Mouse (Mus musculus) cerebellum, adult 9-10 months (tissue): ENCODE results near the gene Farp1.
"Not testable (repeated sequence)": the region's sequence is repeated elsewhere in the genome, so short reads cannot be mapped to it uniquely, and the experiment has no call there.

Source experiments
- DNase-seq: peaks from one replicate; pipeline ENCODE4 v3.0.0; 2022

Farp1 gene

DNA sequence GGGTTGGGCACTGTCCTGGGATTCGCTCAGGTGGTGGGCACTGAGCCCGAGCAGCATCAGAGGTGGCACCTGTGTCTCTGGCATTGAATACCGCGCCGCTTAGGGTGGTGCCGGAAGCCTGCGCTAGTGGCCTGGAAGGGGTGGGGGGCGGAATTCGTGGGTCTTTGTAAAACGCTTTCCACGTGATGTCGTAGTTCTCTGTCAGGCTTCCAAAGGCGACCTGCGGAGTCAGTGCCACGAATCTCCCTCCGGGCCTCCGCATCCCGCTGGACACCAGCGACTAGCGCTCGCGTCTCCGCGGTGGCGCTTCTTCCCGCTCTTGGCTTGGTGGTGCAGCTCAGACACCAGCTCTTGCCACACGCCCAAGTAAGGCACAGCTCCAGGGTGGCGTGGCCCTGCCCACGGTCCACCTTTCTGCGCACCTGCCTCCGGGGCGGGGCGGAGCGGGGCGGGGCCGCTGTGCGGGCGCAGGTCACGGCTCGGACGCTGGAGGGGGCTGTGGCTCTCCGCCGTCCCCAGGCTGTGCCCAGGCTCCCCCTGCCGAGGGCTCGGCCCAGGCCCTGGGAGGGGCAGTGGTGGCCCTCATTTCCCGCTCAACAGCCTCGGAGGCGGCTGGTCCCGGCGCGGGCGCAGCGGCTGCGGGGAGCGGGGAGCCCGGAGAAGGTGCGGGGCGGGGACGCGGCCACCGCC is at the start of gene Farp1:
TSS of gene Farp1 (plus strand) at position 228 of the 690 bp plus-strand sequence.
- peak; percentile 93 for DNase-seq

DNA sequence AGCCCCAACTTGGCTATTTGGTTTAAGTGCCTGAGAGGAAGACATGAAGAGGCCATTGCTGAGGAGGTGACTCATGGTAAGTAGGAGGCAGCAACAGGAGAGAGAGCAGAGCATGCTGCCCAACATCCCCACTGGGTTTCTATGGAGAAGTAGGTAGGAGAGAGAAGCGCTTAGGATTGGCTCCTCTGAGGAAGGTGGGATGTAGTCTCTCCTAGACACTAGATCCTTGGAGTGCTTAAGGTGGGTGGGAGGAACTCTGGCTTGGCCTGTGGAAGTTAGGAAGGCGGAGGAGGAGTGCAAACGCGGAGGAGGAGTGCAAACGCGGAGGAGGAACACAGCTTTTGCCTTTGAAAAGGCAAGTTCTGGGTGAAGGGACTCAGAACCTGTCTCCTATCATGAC is 45.9 kb upstream of the Farp1 start:
- DNase-seq, result no peak

DNA sequence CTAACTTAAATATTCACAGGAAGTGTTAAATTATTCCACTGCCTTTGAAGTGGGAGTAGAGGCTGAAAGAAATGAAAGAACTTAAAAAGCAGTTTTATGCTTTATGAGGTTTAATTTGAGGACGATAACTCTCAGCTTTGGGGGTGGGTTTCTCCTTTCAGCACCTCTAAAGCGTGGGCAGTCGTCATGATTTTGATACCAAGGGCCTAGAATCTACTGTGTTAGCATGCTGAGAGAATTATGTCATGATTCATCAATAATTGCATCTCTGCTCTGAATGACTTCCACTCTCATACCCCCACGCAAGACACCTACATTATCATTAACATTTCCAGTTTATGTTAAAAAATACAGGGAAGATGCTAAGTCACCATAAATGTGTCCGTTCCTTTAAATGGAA is 37.3 kb upstream of the Farp1 start:
- no peak for DNase-seq

DNA sequence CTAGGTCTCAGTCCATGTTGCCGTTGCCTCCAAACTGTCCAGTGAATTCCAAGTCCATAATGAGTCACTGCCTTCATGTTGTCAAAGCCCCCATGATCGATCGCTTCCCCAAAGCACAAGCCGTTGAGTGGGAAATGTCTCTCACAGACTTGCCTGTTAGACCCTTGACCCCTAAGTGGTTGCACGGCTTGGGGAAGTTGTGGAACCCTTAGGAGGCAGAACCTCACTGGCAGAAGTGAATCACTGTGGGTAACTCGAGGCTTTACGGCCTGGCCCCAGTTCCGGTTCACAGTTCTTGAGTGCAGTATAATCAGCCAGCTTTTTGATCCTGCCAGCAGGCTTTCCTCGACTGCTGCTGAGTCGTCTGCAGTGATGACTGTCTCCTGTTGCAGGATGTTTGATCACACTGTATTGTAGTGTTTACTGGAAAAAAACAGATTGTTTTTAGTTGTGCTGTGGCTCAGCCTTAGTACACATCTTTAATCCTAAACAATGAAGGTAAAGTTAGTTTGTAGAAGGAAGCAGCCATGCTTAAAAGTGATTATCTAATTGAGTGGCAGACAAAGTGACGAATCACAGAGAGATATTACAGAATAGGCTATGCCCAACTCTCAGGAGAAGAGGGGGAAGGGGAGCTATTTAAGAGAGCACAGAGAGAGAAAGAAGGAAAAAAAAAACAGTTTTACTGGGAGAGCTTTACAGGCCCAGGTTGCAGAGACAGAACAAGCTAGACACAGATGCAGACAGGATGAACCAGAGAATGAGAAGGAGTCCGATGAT is 34.2 kb upstream of the Farp1 start:
- DNase-seq, result no peak

DNA sequence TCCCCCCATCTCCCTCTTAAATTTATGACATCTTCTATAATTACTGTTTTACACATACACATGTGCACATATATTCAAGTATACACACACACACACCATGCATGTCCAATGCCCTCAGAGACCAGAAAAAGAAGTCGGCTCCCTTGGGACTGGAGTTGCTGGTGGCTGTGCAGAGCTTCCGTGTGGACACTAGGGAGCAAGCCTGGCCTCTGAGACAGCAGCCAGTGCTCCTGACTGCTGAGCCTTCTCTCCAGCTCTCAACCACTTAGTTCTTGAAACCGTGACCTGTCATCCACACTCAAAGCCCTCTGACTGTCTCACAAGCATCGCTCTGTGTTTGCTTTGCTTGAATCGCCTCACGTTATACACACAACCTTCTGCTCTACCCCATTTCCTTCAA is 29.4 kb upstream of the Farp1 start:
- DNase-seq, result peak; percentile 27

DNA sequence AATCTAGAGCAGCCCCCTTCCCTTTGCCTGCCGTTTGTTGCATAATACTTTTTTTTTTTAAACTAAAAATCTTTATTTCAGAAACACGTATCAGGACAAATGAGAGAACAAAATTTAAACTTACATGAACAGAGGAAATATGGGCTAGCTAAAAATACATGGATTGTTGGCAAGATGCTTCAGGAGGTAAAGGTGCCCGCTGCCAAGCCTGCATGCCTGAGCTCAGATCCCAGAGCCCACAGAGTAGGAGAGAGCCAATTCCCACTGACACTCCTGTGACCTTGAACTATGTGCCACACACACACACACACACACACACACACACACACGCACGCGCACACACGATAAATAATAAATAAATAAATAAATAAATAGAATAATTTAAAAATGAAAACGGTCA is 29.0 kb upstream of the Farp1 start:
- DNase-seq, result peak; percentile 55

DNA sequence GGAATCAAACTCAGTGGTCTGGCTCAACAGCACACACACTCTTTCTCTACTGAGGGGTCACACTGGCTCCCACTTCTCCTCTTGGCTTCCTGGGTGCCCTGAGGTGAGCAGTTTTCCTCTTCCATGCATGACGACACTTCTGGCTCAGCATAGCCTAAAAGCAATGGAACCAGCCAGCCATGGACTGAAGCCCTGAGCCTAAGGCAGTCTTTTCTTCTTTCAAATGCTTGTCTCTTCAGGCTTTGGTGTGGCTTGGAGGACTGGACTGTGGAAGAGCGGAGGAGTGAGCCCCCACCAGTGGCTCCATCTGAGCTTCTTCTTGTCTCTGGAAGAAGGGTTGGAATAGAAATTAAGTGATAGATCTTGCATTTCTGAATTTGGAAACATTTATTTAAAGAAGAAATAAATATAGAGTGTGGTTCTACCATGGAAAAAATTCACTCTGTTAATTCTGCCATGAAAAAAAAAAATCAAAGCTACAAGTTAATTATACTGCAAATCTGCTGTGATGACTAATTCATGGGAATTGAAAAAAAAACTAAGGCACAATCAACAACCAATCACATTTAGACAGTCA is 19.8 kb upstream of the Farp1 start:
- DNase-seq, result no peak

DNA sequence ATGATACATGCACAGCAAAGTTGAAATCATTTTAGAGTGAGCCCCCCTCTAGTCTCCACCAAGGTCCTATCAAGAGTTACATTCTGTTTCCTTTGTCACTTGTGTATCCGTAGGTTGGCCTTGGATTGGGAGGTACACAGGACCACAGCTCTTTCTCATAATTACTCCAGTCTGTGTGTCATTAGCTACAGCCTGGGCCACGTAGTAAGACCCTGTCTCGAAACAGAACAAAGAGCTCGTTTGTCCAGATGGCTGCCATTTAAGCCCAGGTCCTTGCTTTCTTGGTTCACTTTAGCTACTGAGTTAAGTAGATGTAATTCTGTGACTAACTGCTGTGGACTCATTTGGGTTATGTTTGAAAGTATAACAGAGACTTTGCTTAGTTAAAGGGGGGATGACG is 12.6 kb upstream of the Farp1 start:
- DNase-seq, result no peak

DNA sequence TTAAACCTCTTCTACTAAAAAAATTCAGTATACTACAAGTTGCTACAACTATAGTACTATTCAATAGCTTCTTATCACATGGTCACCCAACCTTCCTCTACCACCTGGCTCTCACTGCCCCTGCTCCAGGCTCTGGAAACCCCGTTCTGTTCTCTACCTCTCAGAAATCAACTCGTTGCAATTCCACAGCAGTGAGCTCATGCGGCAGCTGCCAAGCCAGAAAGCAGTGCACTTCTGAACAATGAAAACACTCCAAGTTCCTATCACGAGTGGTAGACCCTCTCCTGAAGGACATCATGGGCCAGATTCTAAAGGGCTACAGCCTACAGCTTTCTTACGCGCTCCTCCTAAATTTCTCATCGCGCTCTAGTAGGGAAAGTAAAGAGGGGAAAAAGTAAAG is 9.6 kb upstream of the Farp1 start:
- DNase-seq, result no peak

DNA sequence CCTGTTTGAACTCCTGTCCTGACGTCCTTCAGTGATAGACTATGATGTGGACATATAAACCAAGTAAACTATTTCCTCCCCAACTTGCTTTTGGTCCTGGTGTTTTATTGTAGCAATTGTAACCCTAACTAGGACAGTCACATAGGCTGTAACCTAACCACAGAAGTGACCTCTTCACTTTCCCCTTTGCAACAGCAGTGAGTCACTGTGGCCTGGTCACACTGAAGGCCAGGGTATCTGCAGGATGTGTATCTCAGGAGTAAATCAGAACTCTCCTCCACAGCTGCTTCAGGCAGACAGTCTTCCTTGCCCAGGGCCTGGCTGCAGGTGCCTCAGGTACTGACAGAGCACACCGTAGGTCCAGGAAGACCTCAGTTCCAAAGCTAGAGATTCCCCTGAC is 3.6 kb upstream of the Farp1 start:
- DNase-seq, result no peak

DNA sequence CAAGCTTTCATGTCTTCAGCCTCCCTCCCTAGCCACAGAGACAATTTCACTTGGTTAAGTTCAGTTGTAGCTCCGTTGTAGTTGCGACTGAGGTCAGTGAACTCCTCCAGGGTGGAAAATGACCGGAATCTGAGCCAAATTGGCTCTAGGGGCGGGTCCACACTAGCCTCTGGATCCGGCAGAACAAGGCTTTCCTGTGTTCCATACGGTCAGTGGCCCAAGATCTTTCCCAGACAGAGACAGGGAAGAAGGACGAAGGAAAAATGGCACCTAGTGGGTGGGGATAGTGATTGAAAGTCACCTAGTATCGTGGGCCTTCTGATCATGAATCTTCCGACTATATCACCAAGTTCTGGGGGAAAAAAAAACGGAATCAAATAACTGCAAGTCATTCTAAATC is 475 bp upstream of the Farp1 start:
- DNase-seq, result no peak

DNA sequence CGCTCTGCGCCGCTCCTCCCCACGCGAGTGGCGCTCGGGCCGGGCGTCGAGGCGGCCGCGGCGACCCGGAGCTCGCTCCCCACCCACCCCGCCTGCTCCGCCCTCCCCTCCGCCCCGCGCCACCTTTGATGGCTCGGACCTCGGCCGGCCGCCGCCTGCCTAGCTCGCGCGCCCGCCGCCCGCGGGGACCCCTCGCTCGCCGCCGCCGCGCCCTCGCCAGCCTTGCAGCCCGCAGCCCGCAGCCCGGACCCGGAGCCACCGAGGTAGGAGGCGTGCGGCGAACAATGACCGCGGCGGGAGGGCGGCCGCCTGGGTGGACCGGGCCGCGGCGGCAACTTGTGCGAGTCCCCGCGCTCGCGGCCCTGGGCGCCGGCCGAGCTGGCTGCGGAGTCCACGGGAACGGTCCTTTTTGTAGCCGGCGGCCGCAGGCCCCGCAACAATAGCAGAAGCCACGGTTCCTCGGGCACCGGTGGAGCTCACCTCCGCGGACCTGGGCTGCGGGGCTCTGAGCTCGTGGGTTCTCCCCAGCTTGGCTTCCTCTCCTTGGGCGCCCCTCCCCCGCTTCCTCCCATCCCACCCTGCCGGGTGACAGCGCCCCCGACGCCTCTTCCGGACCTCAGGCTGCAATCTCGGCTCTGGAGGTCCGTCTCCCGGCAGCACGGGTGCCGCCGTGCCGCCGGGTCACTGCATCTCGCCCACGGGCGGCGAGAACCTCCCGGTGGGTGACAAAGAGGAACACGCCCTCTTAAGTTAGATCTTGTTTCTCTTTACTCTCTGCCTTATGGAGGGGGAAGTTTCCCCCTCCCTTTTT is 868 bp downstream of the Farp1 start:
- DNase-seq, result peak; percentile 54

DNA sequence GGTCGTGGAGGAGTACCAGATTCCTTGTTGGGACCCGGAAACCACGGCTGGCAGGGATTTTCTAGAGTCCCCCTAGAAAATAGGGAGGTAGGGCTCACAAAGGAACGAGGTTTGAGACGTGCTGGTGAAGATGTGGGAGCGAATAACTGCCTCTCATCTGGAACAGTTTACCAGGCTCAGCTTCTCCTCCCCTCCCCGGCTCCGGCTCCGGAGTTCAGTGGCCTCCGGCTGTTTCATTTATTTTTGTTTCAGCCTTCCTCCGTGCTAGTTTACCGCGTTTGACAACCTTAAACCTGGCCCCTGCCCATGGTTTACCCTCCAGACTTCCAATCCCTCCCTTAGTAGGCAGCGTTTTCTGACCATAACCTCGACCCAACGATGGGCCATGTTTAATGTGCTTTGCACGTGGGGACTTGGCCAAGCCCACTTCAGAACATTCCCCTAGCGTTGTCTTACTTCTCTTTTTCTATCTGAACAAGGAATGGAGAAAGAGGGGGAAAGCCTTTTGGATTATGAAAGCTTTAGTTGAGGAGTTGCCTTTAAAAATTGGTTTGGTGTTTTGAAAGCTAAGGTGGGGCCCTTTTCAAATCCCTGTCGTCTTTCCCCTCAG is 1.7 kb downstream of the Farp1 start:
- DNase-seq, result no peak

DNA sequence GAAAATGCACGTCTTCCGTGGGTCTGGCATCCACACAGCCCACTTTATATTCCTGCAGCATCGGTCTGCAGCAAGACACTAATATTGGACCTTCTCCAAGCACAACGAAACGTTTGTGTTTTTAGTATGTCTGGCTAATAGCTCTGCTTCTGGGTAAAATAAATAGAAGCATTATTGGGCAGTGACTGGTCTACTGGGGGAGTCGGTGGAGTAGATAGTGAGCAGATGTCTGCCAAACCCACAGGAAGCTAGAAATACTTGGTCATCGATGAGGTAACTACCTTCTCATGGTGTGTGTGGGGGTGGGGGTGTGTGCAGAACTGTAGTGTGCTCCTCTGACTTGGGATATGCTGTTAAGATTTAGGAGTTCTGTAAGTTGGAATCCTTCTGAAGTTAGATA is 2.3 kb downstream of the Farp1 start:
- no peak for DNase-seq

DNA sequence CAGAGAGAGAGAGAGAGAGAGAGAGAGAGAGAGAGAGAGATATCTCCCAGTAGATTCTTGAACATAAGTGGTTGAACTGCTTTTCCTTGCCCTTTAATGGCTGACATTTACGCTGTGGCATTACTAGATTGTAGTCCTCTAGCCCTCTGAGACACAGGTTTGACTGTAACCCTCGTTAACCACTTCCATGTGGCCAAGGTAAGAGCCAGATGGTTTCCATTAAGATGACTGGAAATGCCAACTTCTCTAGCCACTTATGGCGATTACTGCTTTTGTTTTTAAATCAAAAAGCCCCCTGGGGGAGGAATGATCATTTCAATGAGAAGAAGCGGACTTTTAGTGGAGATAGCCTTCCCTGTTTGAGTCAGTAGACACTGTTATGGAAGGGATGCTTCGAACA is 3.7 kb downstream of the Farp1 start:
- no peak for DNase-seq

DNA sequence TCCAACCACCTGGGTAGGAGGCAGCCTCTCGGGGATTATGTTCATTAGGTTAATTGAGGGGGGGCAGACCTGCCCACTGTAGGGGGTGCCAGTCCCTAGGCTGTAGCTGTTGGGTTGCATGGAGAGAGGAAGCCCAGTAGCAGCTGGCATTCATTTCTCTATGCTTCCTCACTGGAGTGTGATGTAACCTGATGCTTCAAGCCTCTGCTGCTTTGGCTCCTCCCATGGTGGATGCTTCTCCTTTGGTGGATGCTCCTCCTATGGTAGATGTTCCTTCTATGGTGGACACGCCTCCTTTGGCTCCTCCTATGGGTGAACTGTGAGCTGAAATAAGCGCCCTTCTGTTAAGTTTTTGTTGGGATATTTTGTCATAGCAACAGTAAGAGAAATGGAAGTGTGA is 9.1 kb downstream of the Farp1 start:
- no peak for DNase-seq

DNA sequence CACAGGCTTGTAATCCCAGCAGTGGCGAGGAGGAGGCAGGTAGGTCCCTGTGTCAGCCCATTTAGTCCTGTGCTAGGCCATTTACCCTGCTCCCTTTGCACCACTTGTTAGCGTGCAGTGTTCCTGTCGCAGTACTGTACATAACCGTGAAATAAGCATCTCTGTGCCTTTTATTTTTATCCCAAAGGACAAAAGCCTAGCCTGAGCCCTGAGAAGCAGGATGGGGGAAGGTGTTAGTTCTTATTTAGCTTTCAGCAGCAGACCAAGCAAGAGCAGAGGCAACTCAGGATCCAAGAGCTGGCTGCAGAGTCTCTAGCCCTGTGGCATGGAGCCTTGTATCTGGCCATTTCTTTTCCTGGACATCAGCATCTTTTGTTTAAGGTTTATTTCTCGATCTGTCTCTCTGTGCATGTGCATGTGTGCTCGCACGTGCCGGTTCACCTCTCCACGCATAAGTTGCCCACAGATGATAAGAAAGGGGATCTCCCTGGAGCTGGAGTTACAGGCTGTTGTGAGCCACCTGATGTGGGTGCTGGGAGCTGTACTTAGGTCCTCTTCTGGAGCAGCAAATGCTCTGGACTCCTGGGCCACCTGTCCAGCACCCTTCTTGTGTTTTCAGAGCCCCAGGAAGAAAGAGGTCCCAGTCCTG is 11.4 kb downstream of the Farp1 start:
- no peak for DNase-seq

DNA sequence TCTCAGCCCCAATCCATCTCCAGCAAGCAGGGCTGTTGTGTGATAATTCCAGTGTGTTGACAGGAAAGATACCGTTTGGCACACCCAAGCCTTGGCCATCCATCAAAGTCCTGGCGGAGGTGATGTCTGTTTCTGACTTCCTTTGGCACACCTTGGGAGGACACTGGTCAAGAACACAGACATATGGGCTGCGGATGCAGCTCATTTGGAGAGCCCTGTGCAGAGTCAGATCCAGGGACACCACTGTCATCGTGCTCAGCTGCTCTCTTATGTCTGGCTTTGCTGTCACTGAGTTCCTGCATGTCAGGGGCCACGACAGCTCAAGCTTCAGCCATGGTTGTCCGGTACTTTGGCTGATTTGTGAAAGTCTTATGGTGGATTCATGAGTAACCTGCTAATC is 12.8 kb downstream of the Farp1 start:
- peak; percentile 47 for DNase-seq

DNA sequence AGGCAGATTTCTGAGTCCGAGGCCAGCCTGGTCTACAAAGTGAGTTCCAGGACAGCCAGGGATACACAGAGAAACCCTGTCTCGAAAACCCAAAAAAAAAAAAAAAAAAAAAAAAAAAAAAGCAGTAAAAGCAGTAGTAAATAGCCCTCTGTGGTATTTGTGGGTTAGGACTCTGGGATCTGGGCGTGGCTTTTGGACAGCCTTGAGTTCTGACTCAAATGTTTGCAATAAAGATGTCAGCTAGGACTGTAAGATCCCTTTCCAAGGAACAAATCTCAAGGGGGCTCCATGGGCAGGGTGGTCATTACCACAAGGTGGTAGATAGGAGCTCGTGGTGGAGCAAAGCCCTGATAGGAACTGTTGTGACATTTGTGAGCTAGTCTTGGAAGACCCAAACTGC is 16.0 kb downstream of the Farp1 start:
- not testable (repeated sequence) for DNase-seq

DNA sequence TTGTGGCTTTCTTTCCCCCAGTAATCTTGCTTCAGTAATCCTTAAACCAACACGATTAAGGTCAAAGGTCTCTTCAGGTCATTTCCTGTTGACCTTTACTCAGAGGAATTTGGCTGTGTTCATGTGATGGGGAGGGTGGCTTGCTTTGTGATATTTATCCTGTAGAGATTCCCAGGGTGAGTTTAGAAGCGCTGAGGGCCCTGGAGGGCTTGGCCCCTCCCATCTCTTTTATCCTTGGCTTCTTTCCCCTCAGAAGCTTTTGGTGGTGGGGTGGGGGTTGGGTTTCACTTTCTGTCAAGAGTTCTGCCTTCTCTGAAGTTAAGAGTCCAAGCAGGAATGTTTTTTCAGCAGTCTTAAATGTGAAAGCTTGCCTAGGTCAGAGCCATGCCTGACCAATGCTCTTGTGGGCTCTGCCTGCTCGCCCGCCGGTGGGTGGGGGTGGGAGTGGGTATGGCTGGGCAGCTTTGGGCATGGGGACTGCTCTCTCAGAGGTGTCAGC is 18.1 kb downstream of the Farp1 start:
- no peak for DNase-seq

DNA sequence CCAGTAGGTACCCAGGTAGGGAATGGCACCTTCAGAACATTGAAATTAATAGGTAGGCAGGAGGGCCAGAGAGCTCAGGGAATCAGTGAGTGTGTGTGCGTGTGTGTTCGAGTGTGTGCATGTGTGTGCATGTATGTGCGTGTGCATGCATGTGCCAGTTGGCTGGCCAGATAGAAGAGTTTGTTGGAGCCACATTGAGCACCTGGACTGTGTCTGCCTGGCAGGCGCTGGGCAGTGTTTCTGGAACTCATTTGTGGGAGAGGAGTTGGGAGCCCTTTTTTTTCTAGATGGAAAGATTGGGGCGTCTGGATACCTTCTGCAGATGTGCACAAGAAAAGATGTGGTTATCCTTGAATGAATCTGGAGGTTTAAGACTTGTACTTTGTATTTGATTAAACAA is 19.1 kb downstream of the Farp1 start:
- DNase-seq, result no peak

DNA sequence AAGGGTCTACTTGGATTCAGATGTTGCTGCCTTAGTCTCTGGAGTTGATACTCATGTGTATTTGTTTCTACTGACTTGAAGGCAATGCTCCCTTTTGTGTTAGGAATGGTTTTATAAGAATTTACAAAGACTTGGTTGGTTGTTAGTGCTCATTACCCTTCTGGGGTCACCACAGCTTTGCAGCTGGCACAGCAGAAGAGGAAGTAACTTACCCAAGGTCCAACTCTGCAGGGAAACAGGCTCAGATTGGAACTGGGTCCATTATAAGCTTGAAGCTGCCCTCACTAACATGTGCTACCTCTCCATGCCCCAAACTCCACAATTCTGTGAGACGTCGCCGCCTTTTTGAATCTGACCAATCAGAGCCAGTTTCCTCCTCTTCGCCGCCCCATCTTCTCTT is 22.8 kb downstream of the Farp1 start:
- DNase-seq, result no peak
